Mouse (Mus musculus): ENCODE data around the gene Olfr1043.
"Not testable (repeated sequence)": the region's sequence is repeated elsewhere in the genome, so short reads cannot be mapped to it uniquely, and the experiment has no call there.

The Olfr1043 gene

GRCm38 (mm10) chr2:86167422-86167821, at the start of gene Olfr1043:
TSS of gene Olfr1043 (minus strand) at chr2:86167522.
- no peak for DNase-seq (ENCODE audit: low spot score in 2 of 2)

GRCm38 (mm10) chr2:86202909-86203308, 35.6 kb upstream of the Olfr1043 start, which contains the start of gene Olfr1045:
TSS of gene Olfr1045 (minus strand) at chr2:86203009.
- DNase-seq (ENCODE audit: low spot score in 2 of 2) = no peak

GRCm38 (mm10) chr2:86195863-86196262, 28.5 kb upstream of the Olfr1043 start:
- DNase-seq (ENCODE audit: low spot score in 2 of 2) = no peak

GRCm38 (mm10) chr2:86185583-86185982, 18.3 kb upstream of the Olfr1043 start, which contains the start of gene Olfr52:
TSS of gene Olfr52 (minus strand) at chr2:86185683.
- DNase-seq (ENCODE audit: low spot score in 2 of 2) = no peak

- no peak for DNase-seq (ENCODE audit: low spot score in 2 of 2)
Observed at GRCm38 (mm10) chr2:86179950-86180349, 12.6 kb upstream of the Olfr1043 start.

GRCm38 (mm10) chr2:86177720-86178119, 10.4 kb upstream of the Olfr1043 start, which contains the start of gene Olfr1044:
TSS of gene Olfr1044 (minus strand) at chr2:86177820.
- DNase-seq (ENCODE audit: low spot score in 2 of 2) = no peak

- not testable (repeated sequence) for DNase-seq (ENCODE audit: low spot score in 2 of 2)
Observed at GRCm38 (mm10) chr2:86175422-86175821, 8.1 kb upstream of the Olfr1043 start.

GRCm38 (mm10) chr2:86161738-86162137, 5.6 kb downstream of the Olfr1043 start, which contains the start of gene Olfr1042:
TSS of gene Olfr1042 (minus strand) at chr2:86161838.
- DNase-seq (ENCODE audit: low spot score in 2 of 2) = no peak

GRCm38 (mm10) chr2:86146632-86147031, 20.7 kb downstream of the Olfr1043 start, which contains the start of gene Olfr1040:
TSS of gene Olfr1040 (minus strand) at chr2:86146732.
- DNase-seq (ENCODE audit: low spot score in 2 of 2) = no peak

GRCm38 (mm10) chr2:86135828-86136227, 31.5 kb downstream of the Olfr1043 start, which contains the start of gene Olfr1039:
TSS of gene Olfr1039 (minus strand) at chr2:86135928.
- DNase-seq (ENCODE audit: low spot score in 2 of 2) = no peak

Measured in natural killer cell, adult 2 months (primary cell).